ENCODE assay signal across 8 mouse cellular contexts in genomic region chr9:83447771-83448170, GRCm38 (mm10). TPM values are rescaled to one million over a fixed set of nuclear protein-coding genes. Genes with fewer than 3 reads are reported as not detected.
A peak's percentile ranks its signal among the peaks of the same experiment; 100 is the strongest.
DNase-seq lines count a peak whose midpoint lies in the region; ATAC-seq and TF ChIP-seq lines count a peak whose summit lies in the region.

No protein-coding gene starts in this region.

- H3K36me3 ChIP-seq in intestine, postnatal 0 days (ENCODE audit: control insufficient read depth, insufficient read depth) = no peaks in the 10 kb centered on the region
- H3K36me3 ChIP-seq in limb, embryonic 11.5 days (ENCODE audit: control insufficient read depth, insufficient read depth, low read length) = no peaks in the 10 kb centered on the region
- no peaks in the 10 kb centered on the region for H3K36me3 ChIP-seq in midbrain, embryonic 10.5 days

- ATAC-seq in intestine, postnatal 0 days = peak; percentile 47
- peak; percentile 61; the same call in 1 of the 2 replicates for ATAC-seq in limb, embryonic 11.5 days (ENCODE audit: insufficient number of reproducible peaks, low FRiP score, low TSS enrichment, low read depth)

- H3K4me2 ChIP-seq in intestine, postnatal 0 days (replicated peaks; ENCODE audit: low read depth) = peak overlapping the region; percentile 61
- H3K4me2 ChIP-seq in limb, embryonic 11.5 days (ENCODE audit: low read depth, severe bottlenecking) = peak overlapping the region; percentile 64

- TF ChIP-seq CTCF in intestine, postnatal 0 days (IDR thresholded peaks at IDR 0.05; ENCODE audit: low read depth) = no peak

- H3K27me3 ChIP-seq in intestine, postnatal 0 days (replicated peaks; ENCODE audit: control insufficient read depth, insufficient read depth, low read length) = no peaks in the 10 kb centered on the region
- H3K27me3 ChIP-seq in limb, embryonic 11.5 days (ENCODE audit: control insufficient read depth, insufficient read depth, low read length) = no peaks in the 10 kb centered on the region
- no peaks in the 10 kb centered on the region for H3K27me3 ChIP-seq in midbrain, embryonic 10.5 days (ENCODE audit: low read depth, poor library complexity, severe bottlenecking)

- H3K4me3 ChIP-seq in intestine, postnatal 0 days (ENCODE audit: low read depth, low read length) = peak overlapping the region; percentile 33
- peak overlapping the region; percentile 28 for H3K4me3 ChIP-seq in limb, embryonic 11.5 days (ENCODE audit: low read depth, low read length)
- H3K4me3 ChIP-seq in midbrain, embryonic 10.5 days = peak overlapping the region; percentile 54

- no peak overlapping the region for H3K9ac ChIP-seq in intestine, postnatal 0 days (ENCODE audit: low read depth, low read length)
- H3K9ac ChIP-seq in limb, embryonic 11.5 days (ENCODE audit: low read length) = peak overlapping the region; percentile 68

- WGBS in intestine, postnatal 0 days = 2% methylated on average over 22 of the region's 22 CpGs
- 2% methylated on average over 22 of the region's 22 CpGs for WGBS in limb, embryonic 11.5 days
- WGBS in midbrain, embryonic 10.5 days = 6% methylated on average over 22 of the region's 22 CpGs

- no peaks in the 10 kb centered on the region for H3K4me1 ChIP-seq in intestine, postnatal 0 days (replicated peaks; ENCODE audit: control insufficient read depth, insufficient read depth, low read length)
- no peaks in the 10 kb centered on the region for H3K4me1 ChIP-seq in limb, embryonic 11.5 days (ENCODE audit: control insufficient read depth, insufficient read depth, low read length)
- peaks cover 5% of the 10 kb centered on the region; the same call in 1 of the 2 replicates for H3K4me1 ChIP-seq in midbrain, embryonic 10.5 days

- H3K9me3 ChIP-seq in intestine, postnatal 0 days (ENCODE audit: control insufficient read depth) = no peaks in the 10 kb centered on the region
- H3K9me3 ChIP-seq in limb, embryonic 11.5 days (ENCODE audit: control insufficient read depth, low read length) = no peaks in the 10 kb centered on the region
- H3K9me3 ChIP-seq in midbrain, embryonic 10.5 days (replicated peaks) = no peaks in the 10 kb centered on the region

- H3K27ac ChIP-seq in intestine, postnatal 0 days (ENCODE audit: low read depth, low read length) = no peak overlapping the region
- no peak overlapping the region for H3K27ac ChIP-seq in limb, embryonic 11.5 days (replicated peaks; ENCODE audit: low read depth, low read length)
- H3K27ac ChIP-seq in midbrain, embryonic 10.5 days (replicated peaks) = peak overlapping the region; percentile 86

- DNase-seq in adrenal gland, adult 8-10 months = peak; percentile 22
- peak; percentile 63 for DNase-seq in embryo, embryonic 9.5 days (ENCODE audit: extremely low spot score)
- DNase-seq in heart, adult 18-20 months = peak; percentile 78 to 81
- peak; percentile 68 for DNase-seq in limb, embryonic 11.5 days (ENCODE audit: low spot score)
- peak; percentile 69 for DNase-seq in midbrain, embryonic 10.5 days (ENCODE audit: low spot score)
- DNase-seq in right cerebral cortex, postnatal 4 days = peak; percentile 41
- peak; percentile 28 for DNase-seq in yolk sac, embryonic 10.5 days (ENCODE audit: low spot score)

RNA-seq across cellular contexts. Expression of gene Lca5, which starts 6.8 kb away (rescaled TPM):
- total RNA-seq in adrenal gland, adult 8-10 months (2022) = 10 to 100 TPM in 1 of 4 experiments, 1 to 10 TPM in 3; 4.1 to 10.7 (median 6.0) TPM
- 1 to 10 TPM; 2.0 to 2.7 TPM for total RNA-seq in heart, adult 18-20 months (2021)
- polyA plus RNA-seq in intestine, postnatal 0 days (2015; fragmentation: Nextera tagmentation; extraction: Ambion mirVana) = 2.9 and 5.7 TPM in 2 replicates
- polyA plus RNA-seq in limb, embryonic 11.5 days (2014; fragmentation: Nextera tagmentation; extraction: Ambion mirVana) = 24.1 and 28.4 TPM in 2 replicates
- 19.9 and 20.2 TPM in 2 replicates for polyA plus RNA-seq in midbrain, embryonic 10.5 days (2016; fragmentation: Nextera tagmentation; extraction: Ambion mirVana)

Comparison
In these comparisons a context has a peak if more than half of its experiments do, and no peak if none do; other contexts are left out.
1. DNase-seq: peak in every context shown above with its lines; median percentile 80 in heart, adult 18-20 months; 69 in midbrain, embryonic 10.5 days; 68 in limb, embryonic 11.5 days; 63 in embryo, embryonic 9.5 days; 41 in right cerebral cortex, postnatal 4 days; 28 in yolk sac, embryonic 10.5 days; 22 in adrenal gland, adult 8-10 months.